Mouse (Mus musculus) small intestine, adult 2 months (tissue): ENCODE measurements around the gene Idh3b.

Experiments
- CTCF ChIP-seq: fragments of 200-500 bp; IDR thresholded peaks from 2 replicates; pipeline ENCODE4 v1.5.1; 2012; ENCODE audit warnings: low read depth, mild to moderate bottlenecking, control low read depth, inconsistent platforms, low read length, moderate library complexity, mixed read lengths; ENCODE audit not compliant: insufficient replicate concordance, insufficient read length; ENCODE audit errors: extremely low read depth
- POLR2A ChIP-seq: fragments of 200-500 bp; IDR thresholded peaks from 2 replicates; pipeline ENCODE4 v1.6.1; 2012; ENCODE audit warnings: low read depth, mild to moderate bottlenecking, control low read depth, inconsistent platforms, low read length, moderate library complexity

DNA sequence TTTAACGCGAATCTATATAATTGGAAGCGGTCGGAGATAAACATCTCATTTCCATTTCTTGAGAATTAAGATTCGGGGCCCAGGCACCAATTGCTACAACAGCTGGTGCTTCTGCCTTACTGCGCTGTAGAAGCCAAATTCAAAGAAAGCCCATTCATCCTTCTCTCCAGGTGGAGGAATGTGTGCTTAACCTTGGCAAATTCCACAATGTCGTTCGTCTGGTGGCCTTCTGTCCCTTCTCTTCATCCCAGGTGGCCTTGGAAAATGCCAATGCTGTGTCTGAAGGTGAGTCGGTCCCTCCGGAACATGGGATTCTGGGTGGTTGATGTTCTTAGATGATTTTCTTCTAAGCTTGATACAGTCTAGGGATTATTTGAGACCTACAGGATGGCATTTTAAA, 9.5 kb downstream of the Idh3b start:
- TF ChIP-seq POLR2A (no peak), CTCF (no peak)
